Mouse (Mus musculus) hindbrain, embryonic 12.5 days (tissue): ENCODE measurements around the gene Akap9. TPM values are rescaled to one million over a fixed set of nuclear protein-coding genes. Genes with fewer than 3 reads are reported as not detected.
"Not testable (repeated sequence)": the region's sequence is repeated elsewhere in the genome, so short reads cannot be mapped to it uniquely, and the experiment has no call there.

ENCODE experiments used
- ATAC-seq: fragments of 200-750 bp; cut with Nextera tagmentation; 2 replicates; pipeline ENCODE4 v1.8.0; 2017; ENCODE audit warnings: moderate TSS enrichment; ENCODE audit not compliant: low FRiP score
- H3K27ac ChIP-seq: fragments of 300-500 bp; sonication (generic); 2 replicates; pipeline ENCODE4 v1.5.1; 2016; ENCODE audit warnings: mild to moderate bottlenecking
- H3K27me3 ChIP-seq: fragments of 300-500 bp; sonication (generic); 2 replicates; pipeline ENCODE4 v1.6.1; 2016; ENCODE audit warnings: mild to moderate bottlenecking
- H3K36me3 ChIP-seq: fragments of 300-500 bp; sonication (generic); 2 replicates; pipeline ENCODE4 v1.6.1; 2016; ENCODE audit warnings: mild to moderate bottlenecking
- H3K4me1 ChIP-seq: fragments of 300-500 bp; sonication (generic); 2 replicates; pipeline ENCODE4 v1.6.1; 2016
- H3K4me2 ChIP-seq: fragments of 300-500 bp; sonication (generic); replicated peaks from 2 replicates; pipeline ENCODE4 v1.6.1; 2016; ENCODE audit warnings: mild to moderate bottlenecking
- H3K4me3 ChIP-seq: fragments of 300-500 bp; sonication (generic); 2 replicates; pipeline ENCODE4 v1.5.1; 2016; ENCODE audit warnings: mild to moderate bottlenecking
- H3K9ac ChIP-seq: fragments of 300-500 bp; sonication (generic); 2 replicates; pipeline ENCODE4 v1.6.1; 2016; ENCODE audit warnings: mild to moderate bottlenecking, moderate library complexity
- H3K9me3 ChIP-seq: fragments of 300-500 bp; sonication (generic); replicated peaks from 2 replicates; pipeline ENCODE4 v1.6.1; 2016; ENCODE audit warnings: mild to moderate bottlenecking
- WGBS: fragments of 180-500 bp; shearing (Covaris S2); methylation state at CpG from one replicate; pipeline ENCODE4 v1.1.7; 2016; 5-methylcytosine and 5-hydroxymethylcytosine counted together
- polyA plus RNA-seq: library from polyadenylated mRNA; unstranded; fragments of >200 nt; fragmentation: Nextera tagmentation; extraction: Ambion mirVana; gene quantifications from 2 replicates; pipeline ENCODE4 v1.2.1, GENCODE M21; 2016

The Akap9 gene
- polyA plus RNA-seq, 1 experiment from 2014 or later: 308 TPM

DNA sequence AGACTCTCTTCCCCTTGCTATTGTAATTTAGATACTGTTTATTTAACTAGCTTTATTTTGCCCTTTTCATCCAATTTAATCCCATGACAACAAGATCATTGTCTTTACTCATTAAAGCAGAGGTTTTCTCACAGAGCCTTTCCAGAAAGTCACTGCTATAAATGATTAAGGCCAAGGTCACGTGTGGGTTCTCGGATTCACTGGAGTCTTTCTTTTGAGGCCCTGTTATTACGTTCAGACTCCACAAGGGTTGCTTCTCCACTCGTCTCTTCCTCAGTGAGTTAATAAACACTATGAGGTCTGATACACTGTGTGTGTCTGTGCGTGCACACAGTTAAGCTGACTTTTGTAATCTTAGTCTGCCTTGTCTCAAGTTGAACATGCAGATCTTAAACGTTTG lies 47.0 kb downstream of the Akap9 start:
- no peak for ATAC-seq
- 81% methylated on average over 6 of the region's 6 CpGs for WGBS
- H3K36me3 ChIP-seq: peaks cover 64% of the 10 kb centered on the region

DNA sequence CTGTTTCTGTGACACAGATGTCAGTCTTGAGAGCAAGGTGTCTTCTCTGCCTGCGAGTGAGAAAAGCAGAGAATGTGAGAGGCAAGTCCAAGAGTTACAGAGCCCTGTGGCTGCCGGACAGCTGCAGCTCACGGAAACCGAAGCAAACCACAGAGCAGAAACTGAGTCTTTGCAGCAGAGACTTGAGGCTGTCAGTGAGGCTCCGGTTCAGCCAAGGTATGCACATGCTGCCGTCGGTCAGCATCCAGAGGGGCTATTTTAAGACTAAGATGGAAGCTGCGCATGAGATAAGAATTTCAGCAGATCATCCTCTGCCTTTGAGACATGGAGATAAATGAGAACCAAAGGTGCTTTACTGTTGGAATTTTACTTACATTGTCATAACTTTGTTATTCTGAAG lies 48.3 kb downstream of the Akap9 start:
- no peak for ATAC-seq
- Histone ChIP-seq H3K9me3 (no peaks in the 10 kb centered on the region), H3K27ac (no peak overlapping the region), H3K4me1 (no peaks in the 10 kb centered on the region), H3K36me3 (peaks cover 52% of the 10 kb centered on the region), H3K4me3 (no peak overlapping the region), H3K4me2 (no peak overlapping the region), H3K9ac (no peak overlapping the region), H3K27me3 (no peaks in the 10 kb centered on the region)
- 95% methylated on average over 8 of the region's 8 CpGs for WGBS

More for the DNA sequence above, 47.0 kb downstream of the Akap9 start:
- Histone ChIP-seq H3K4me2 (no peak overlapping the region), H3K27me3 (no peaks in the 10 kb centered on the region), H3K4me3 (no peak overlapping the region), H3K9ac (no peak overlapping the region), H3K9me3 (no peaks in the 10 kb centered on the region), H3K27ac (no peak overlapping the region), H3K4me1 (no peaks in the 10 kb centered on the region)

DNA sequence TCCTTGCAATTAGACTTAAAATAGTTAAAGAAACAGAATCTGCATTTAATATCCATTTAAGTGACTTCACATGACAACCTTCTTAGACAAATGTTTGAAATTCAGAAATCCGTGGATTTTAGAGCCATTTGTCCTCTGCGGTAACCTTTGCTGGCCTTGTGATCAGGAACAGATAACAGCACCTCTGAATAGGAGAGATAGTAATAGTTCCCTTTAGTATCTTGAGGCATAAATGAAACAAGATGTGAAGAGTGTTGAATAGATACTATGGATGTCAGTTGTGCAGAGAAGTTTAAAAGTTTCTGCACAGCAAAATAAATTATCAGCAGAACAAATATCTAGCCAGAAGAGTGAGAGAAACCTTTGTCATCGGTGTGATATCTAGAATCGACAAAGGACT lies 50.0 kb downstream of the Akap9 start:
- ATAC-seq: no peak
- peaks cover 49% of the 10 kb centered on the region for H3K36me3 ChIP-seq
- H3K9me3 ChIP-seq: no peaks in the 10 kb centered on the region
- no peak overlapping the region for H3K27ac ChIP-seq
- H3K4me2 ChIP-seq: no peak overlapping the region
- H3K9ac ChIP-seq: no peak overlapping the region
- no peaks in the 10 kb centered on the region for H3K27me3 ChIP-seq
- no peaks in the 10 kb centered on the region for H3K4me1 ChIP-seq
- WGBS: 92% methylated on average over 4 of the region's 4 CpGs
- H3K4me3 ChIP-seq: no peak overlapping the region

DNA sequence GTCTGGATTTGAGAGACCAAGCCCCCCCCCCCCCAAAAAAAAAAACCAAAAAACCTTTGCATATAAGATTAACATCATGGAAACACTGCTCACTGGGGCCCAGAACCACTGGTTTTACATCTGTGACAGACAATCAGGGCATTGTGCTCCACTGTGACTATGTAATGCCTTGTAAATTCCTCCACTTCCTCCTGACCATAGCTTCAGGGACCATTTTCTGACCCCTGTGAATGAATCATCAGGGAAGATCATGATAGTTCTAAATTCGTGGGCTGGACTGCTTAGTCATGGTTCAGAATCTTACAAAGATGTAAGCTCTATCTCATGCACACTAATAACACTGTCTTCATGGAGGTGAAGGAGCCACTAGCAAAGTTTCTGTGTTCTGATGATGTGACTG lies 61.8 kb downstream of the Akap9 start:
- H3K4me2 ChIP-seq: no peak overlapping the region
- peaks cover 40% of the 10 kb centered on the region for H3K36me3 ChIP-seq

DNA sequence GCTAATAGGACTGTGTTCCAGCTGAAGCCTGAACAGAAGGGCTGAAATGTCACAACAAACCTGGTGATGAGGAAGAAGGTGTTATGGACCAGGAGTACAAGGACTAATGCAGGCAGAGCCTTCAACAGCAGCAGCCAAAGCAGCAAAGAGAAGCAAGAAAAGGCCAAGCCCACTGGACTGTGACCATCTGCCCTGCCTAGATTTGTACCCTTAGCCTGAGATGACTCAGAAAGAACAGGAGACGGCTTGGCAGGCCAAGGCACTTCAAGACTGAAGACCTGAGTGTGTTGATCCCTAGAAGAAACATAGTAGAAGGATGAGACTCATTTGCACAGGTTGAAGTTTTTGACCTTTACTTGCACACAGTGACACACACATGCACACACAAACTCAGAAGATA lies 62.6 kb downstream of the Akap9 start:
- 90% methylated on average over 1 of the region's 1 CpGs for WGBS
- Histone ChIP-seq H3K36me3 (peaks cover 41% of the 10 kb centered on the region), H3K9me3 (no peaks in the 10 kb centered on the region), H3K27me3 (no peaks in the 10 kb centered on the region), H3K4me2 (no peak overlapping the region), H3K4me1 (no peaks in the 10 kb centered on the region), H3K4me3 (no peak overlapping the region), H3K9ac (no peak overlapping the region), H3K27ac (no peak overlapping the region)
- ATAC-seq: no peak

More for the DNA sequence above, 61.8 kb downstream of the Akap9 start:
- ATAC-seq: no peak
- no peaks in the 10 kb centered on the region for H3K9me3 ChIP-seq
- no peak overlapping the region for H3K4me3 ChIP-seq
- no peaks in the 10 kb centered on the region for H3K27me3 ChIP-seq
- WGBS: 91% methylated on average over 1 of the region's 1 CpGs
- H3K27ac ChIP-seq: no peak overlapping the region
- no peak overlapping the region for H3K9ac ChIP-seq
- no peaks in the 10 kb centered on the region for H3K4me1 ChIP-seq

DNA sequence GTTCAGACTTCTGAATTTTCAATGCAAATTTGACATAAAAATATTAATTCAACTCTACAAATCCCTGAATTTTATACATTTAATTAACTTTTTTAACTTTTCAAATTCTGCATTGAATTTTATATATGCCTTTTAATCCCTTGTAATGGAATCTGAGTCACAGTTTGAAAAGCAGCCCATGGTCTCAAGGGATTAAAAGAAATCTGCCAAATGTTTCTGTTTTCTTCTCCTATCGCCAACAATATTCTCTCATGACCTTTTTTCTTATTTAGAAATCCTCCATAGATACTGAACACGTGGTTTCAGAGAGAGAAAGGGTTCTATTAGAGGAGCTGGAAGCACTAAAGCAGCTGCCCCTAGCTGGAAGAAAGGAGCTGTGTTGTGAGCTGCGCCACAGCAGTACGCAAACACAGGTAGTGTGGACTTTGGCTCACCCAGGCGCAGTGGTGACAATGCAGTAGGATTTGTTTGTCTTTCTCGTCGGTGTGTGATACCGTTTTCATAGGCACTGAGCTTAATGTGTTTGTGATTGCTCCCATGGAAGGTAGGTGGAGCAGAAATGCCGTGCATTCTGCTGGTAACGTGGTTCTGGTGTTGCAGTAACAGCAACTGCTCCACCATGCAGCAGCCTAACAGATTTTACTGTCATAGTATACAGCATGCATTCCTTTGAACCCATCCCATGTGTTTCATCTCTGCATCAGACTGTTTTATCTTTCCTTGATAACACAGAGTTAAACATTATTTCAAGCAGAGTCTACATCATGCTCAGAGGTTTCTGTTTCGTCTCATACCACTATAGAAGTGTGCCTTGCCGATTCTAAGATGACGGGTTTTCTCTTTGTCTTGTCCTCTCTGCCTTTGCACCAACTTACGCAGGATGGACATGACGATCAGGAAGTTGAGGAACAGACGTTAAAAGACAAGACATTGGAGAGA lies 76.9 kb downstream of the Akap9 start:
- Histone ChIP-seq H3K9me3 (no peaks in the 10 kb centered on the region), H3K4me2 (no peak overlapping the region), H3K27me3 (no peaks in the 10 kb centered on the region), H3K4me1 (no peaks in the 10 kb centered on the region), H3K36me3 (peaks cover 48% of the 10 kb centered on the region), H3K27ac (no peak overlapping the region), H3K4me3 (no peak overlapping the region), H3K9ac (no peak overlapping the region)
- WGBS: 92% methylated on average over 16 of the region's 16 CpGs
- ATAC-seq: no peak

DNA sequence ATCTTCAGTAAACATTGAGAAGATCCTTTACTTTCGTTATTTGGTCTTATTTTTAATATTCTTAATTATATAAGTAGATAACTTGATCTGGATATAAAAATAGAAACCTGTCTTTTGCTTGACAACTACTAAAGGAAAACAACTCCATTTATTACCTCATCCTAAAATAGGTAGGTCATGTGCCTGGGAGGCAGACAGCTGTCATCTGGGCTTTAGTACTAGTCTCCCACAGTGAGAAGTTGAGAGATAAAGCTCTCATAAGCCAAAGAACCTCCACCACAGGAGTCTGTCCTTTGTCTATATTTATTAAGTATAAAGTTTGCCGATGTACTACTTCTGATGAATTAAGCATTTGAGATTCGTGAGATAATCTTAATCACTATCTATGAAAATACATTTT lies 78.8 kb downstream of the Akap9 start:
- no peak overlapping the region for H3K4me2 ChIP-seq
- H3K4me1 ChIP-seq: no peaks in the 10 kb centered on the region
- H3K36me3 ChIP-seq: peaks cover 51% of the 10 kb centered on the region
- WGBS: 95% methylated on average over 3 of the region's 3 CpGs
- no peak overlapping the region for H3K9ac ChIP-seq
- ATAC-seq: no peak
- H3K9me3 ChIP-seq: no peaks in the 10 kb centered on the region
- H3K27me3 ChIP-seq: no peaks in the 10 kb centered on the region
- H3K4me3 ChIP-seq: no peak overlapping the region
- H3K27ac ChIP-seq: no peak overlapping the region

DNA sequence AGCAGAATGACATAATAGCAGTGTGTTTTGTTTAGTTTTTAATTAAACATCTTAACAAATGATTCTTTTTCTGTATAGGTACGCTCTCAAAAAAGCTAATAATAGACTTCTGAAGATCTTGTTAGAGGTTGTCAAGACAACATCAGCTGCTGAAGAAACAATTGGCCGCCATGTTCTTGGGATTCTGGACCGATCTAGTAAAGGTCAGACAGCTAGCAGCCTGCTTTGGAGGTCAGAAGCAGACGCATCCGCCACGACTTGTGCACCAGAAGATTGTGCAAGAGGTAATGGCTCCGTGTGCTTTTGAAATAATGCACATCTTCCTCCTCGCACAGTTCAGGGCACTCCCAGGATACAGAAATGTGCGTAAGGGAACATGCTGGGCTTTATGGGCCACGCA lies 80.4 kb downstream of the Akap9 start:
- H3K4me3 ChIP-seq: no peak overlapping the region
- no peak overlapping the region for H3K9ac ChIP-seq
- H3K4me2 ChIP-seq: no peak overlapping the region
- no peaks in the 10 kb centered on the region for H3K4me1 ChIP-seq
- WGBS: 94% methylated on average over 10 of the region's 10 CpGs
- peaks cover 58% of the 10 kb centered on the region for H3K36me3 ChIP-seq
- no peak for ATAC-seq
- no peaks in the 10 kb centered on the region for H3K27me3 ChIP-seq
- H3K9me3 ChIP-seq: no peaks in the 10 kb centered on the region
- H3K27ac ChIP-seq: no peak overlapping the region

DNA sequence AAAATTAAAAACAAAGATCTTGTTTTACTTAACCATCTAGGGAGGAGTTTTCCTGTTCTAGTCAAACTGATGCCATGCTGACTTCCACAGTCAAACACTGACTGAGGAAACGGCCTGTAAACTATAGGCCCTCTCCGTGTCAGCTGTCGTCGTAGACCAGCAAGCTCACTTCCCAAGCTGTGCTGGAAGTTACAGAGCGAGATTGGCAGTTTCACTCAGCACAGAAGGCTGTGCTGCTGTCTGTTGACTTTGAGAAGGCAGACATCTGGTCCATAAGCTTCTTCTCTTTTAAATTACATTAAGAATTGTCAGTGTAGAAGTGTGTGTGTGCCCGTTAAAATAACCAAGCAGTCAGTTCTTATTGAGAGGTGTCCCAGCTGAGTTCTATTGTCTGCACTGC lies 81.7 kb downstream of the Akap9 start:
- 90% methylated on average over 6 of the region's 6 CpGs for WGBS
- no peak overlapping the region for H3K4me3 ChIP-seq
- H3K27ac ChIP-seq: no peak overlapping the region
- peaks cover 61% of the 10 kb centered on the region for H3K36me3 ChIP-seq
- H3K4me2 ChIP-seq: no peak overlapping the region
- H3K9me3 ChIP-seq: no peaks in the 10 kb centered on the region
- no peaks in the 10 kb centered on the region for H3K4me1 ChIP-seq
- H3K27me3 ChIP-seq: no peaks in the 10 kb centered on the region
- ATAC-seq: no peak
- no peak overlapping the region for H3K9ac ChIP-seq

DNA sequence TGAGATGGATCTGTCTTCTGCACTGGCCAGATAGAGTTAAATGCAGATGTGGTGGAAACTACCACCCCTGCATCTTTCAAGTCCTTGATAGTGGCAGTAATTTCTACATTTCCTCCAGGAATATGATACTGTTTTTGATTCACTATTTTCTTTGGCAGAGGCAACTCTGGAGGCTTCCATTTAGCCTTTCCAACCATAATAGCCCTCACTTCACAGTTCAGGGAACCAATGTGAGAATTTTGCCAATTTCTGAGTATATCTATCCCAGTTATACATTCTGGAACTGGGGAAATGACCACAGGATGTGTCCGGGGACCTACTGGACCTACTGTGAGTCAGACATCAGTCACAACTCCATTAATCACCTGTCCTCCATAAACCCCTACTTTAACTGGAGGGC lies 89.8 kb downstream of the Akap9 start:
- H3K36me3 ChIP-seq: peaks cover 52% of the 10 kb centered on the region
- not testable (repeated sequence) for H3K4me3 ChIP-seq, H3K9ac ChIP-seq, H3K27me3 ChIP-seq, H3K9me3 ChIP-seq, H3K27ac ChIP-seq, H3K4me1 ChIP-seq, ATAC-seq, H3K4me2 ChIP-seq
- 91% methylated on average over 1 of the region's 1 CpGs for WGBS

DNA sequence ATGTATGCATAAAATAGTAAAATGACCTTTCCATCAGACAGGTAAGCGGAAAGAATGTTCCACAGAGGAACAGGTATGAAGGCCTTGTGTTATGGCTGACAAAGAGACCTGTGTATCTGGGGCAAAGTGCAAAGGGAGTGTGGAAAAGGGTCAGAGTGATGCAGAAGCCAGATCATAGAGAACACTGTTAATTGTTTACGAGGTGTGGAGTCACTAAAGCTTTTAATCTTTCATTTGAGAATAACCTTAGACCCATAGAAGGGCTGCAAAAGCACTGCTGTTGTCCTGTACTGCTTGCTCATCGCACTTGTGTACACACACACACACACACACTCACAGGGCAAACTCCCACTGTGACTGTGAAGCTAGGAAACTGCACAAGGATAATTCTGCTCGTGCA lies 91.5 kb downstream of the Akap9 start:
- 95% methylated on average over 4 of the region's 4 CpGs for WGBS

DNA sequence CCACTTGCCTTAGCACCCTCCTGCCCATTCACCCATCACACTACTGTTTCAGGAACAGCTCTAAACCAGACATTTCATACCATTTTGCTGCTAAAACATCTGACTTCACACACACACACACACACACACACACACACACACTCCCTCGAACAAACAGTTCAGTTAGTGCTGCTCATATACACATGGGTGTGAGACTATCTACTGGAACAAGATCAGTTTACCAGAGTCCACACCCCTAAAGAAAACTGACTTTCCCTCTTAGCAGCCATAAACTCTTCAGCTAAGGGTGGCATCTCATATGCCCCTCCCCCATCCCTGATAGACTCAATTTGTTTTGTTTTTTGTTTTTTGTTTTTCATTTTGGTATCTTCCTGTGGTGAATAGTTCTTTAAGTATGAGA lies 92.2 kb downstream of the Akap9 start:
- no peak overlapping the region for H3K27ac ChIP-seq
- H3K9me3 ChIP-seq: no peaks in the 10 kb centered on the region
- H3K4me2 ChIP-seq: no peak overlapping the region
- ATAC-seq: no peak
- H3K9ac ChIP-seq: no peak overlapping the region
- no peak overlapping the region for H3K4me3 ChIP-seq
- H3K4me1 ChIP-seq: no peaks in the 10 kb centered on the region
- peaks cover 33% of the 10 kb centered on the region for H3K36me3 ChIP-seq
- H3K27me3 ChIP-seq: no peaks in the 10 kb centered on the region
- 100% methylated on average over 1 of the region's 1 CpGs for WGBS

More for the DNA sequence above, 91.5 kb downstream of the Akap9 start:
- no peak overlapping the region for H3K4me2 ChIP-seq
- H3K9me3 ChIP-seq: no peaks in the 10 kb centered on the region
- no peak overlapping the region for H3K4me3 ChIP-seq
- H3K27ac ChIP-seq: no peak overlapping the region
- H3K27me3 ChIP-seq: no peaks in the 10 kb centered on the region
- ATAC-seq: no peak
- no peaks in the 10 kb centered on the region for H3K4me1 ChIP-seq
- no peak overlapping the region for H3K9ac ChIP-seq
- peaks cover 37% of the 10 kb centered on the region for H3K36me3 ChIP-seq

DNA sequence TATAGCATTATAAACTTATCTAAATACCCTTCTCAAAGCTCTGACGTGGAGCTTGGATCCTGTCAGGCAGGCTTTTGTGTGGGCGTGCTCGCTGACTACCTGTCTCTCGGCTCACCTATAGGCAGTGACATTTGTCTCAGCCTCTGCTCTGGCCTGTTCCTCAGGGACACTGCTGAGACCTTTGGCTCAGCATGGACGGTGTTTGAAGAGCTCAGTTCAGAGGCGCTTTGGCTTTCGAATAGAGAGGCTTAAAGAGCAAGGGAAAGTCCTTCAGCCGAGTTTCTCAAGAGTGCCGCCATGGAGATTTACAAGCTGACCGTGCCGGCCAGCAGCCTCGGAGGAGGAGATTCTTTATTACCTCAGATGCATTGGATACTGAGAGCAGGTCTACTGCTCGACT lies 95.3 kb downstream of the Akap9 start:
- Histone ChIP-seq H3K4me2 (no peak overlapping the region), H3K9ac (no peak overlapping the region), H3K4me3 (no peak overlapping the region), H3K4me1 (no peaks in the 10 kb centered on the region), H3K27me3 (no peaks in the 10 kb centered on the region), H3K36me3 (peaks cover 30% of the 10 kb centered on the region), H3K27ac (no peak overlapping the region), H3K9me3 (no peaks in the 10 kb centered on the region)
- ATAC-seq: no peak
- WGBS: 91% methylated on average over 13 of the region's 13 CpGs
